Mouse (Mus musculus) gastrocnemius, adult 18-20 months (tissue): ENCODE results near the gene Spag6l. TPM values are rescaled to one million over a fixed set of nuclear protein-coding genes. Genes with fewer than 3 reads are reported as not detected.

Experiments used
- total RNA-seq, 2 experiments: library from RNA; stranded (reverse); gene quantifications; 2 replicates each; pipeline ENCODE4 v1.2.3; 2021

The Spag6l gene
- total RNA-seq, 2 experiments from 2014 or later = not detected

Other genes starting within 250 kb of the Spag6l start
- 10 to 100 TPM; 19.9 to 22.7 TPM for gene Fgd4, start 228.9 kb downstream of the Spag6l start, total RNA-seq
- gene Olfr19, start 153.1 kb downstream of the Spag6l start, total RNA-seq = not detected
- not detected for gene Igll1, start 34.5 kb upstream of the Spag6l start, total RNA-seq
- gene Top3b, start 41.3 kb upstream of the Spag6l start, total RNA-seq = 10 to 100 TPM; 17.9 to 20.5 TPM
- gene Vpreb1, start 41.4 kb upstream of the Spag6l start, total RNA-seq = not detected
- 10 to 100 TPM in 1 of 2 experiments, 1 to 10 TPM in 1; 9.3 to 13.4 TPM for gene Ppm1f, start 67.0 kb upstream of the Spag6l start, total RNA-seq
- gene Mapk1, start 153.9 kb upstream of the Spag6l start, total RNA-seq = 100 to 1,000 TPM in 1 of 2 experiments, 10 to 100 TPM in 1; 94.3 to 102 TPM
- gene Ypel1, start 240.2 kb upstream of the Spag6l start, total RNA-seq = 1 to 10 TPM in 1 of 2 experiments, under 1 TPM in 1; 0.36 to 1.1 TPM